Mouse (Mus musculus) liver, embryonic 13.5 days (tissue): ENCODE data around the gene Ccne1. TPM values are rescaled to one million over a fixed set of nuclear protein-coding genes. Genes with fewer than 3 reads are reported as not detected.
A peak's percentile ranks its signal among the peaks of the same experiment; 100 is the strongest.

Experiments used
- ATAC-seq: fragments of 200-750 bp; cut with Nextera tagmentation; 2 replicates; pipeline ENCODE4 v1.8.0; 2017; ENCODE audit warnings: low read depth, mild to moderate bottlenecking, moderate number of reproducible peaks, moderate library complexity
- DNase-seq: peaks from one replicate; pipeline ENCODE4 v3.0.0; 2022
- H3K27ac ChIP-seq: fragments of 300-500 bp; sonication (generic); 2 replicates; pipeline ENCODE4 v1.5.1; 2015; ENCODE audit warnings: moderate library complexity, mild to moderate bottlenecking, inconsistent platforms
- H3K27me3 ChIP-seq: fragments of 300-500 bp; sonication (generic); 2 replicates; pipeline ENCODE4 v1.6.1; 2015; ENCODE audit warnings: mild to moderate bottlenecking, inconsistent platforms
- H3K36me3 ChIP-seq: fragments of 300-500 bp; sonication (generic); 2 replicates; pipeline ENCODE4 v1.6.1; 2015; ENCODE audit warnings: mild to moderate bottlenecking, inconsistent platforms
- H3K4me1 ChIP-seq: fragments of 300-500 bp; sonication (generic); replicated peaks from 2 replicates; pipeline ENCODE4 v1.6.1; 2015; ENCODE audit warnings: inconsistent platforms
- H3K4me2 ChIP-seq: fragments of 300-500 bp; sonication (generic); 2 replicates; pipeline ENCODE4 v1.6.1; 2015; ENCODE audit warnings: inconsistent platforms, mild to moderate bottlenecking, moderate library complexity
- H3K4me3 ChIP-seq: fragments of 300-500 bp; sonication (generic); replicated peaks from 2 replicates; pipeline ENCODE4 v1.5.1; 2015; ENCODE audit warnings: mild to moderate bottlenecking, inconsistent platforms
- H3K9ac ChIP-seq: fragments of 300-500 bp; sonication (generic); 2 replicates; pipeline ENCODE4 v1.6.1; 2015; ENCODE audit warnings: mild to moderate bottlenecking, inconsistent platforms
- H3K9me3 ChIP-seq: fragments of 300-500 bp; sonication (generic); replicated peaks from 2 replicates; pipeline ENCODE4 v1.6.1; 2016; ENCODE audit warnings: inconsistent platforms
- WGBS: fragments of 180-500 bp; shearing (Covaris S2); methylation state at CpG from one replicate; pipeline ENCODE4 v1.1.7; 2015; ENCODE audit not compliant: insufficient replicate concordance; 5-methylcytosine and 5-hydroxymethylcytosine counted together
- polyA plus RNA-seq: library from polyadenylated mRNA; unstranded; fragments of >200 nt; fragmentation: Nextera tagmentation; extraction: Ambion mirVana; gene quantifications from 2 replicates; pipeline ENCODE4 v1.2.1, GENCODE M21; 2015

Gene Ccne1
- polyA plus RNA-seq: 127 and 132 TPM in 2 replicates

DNA sequence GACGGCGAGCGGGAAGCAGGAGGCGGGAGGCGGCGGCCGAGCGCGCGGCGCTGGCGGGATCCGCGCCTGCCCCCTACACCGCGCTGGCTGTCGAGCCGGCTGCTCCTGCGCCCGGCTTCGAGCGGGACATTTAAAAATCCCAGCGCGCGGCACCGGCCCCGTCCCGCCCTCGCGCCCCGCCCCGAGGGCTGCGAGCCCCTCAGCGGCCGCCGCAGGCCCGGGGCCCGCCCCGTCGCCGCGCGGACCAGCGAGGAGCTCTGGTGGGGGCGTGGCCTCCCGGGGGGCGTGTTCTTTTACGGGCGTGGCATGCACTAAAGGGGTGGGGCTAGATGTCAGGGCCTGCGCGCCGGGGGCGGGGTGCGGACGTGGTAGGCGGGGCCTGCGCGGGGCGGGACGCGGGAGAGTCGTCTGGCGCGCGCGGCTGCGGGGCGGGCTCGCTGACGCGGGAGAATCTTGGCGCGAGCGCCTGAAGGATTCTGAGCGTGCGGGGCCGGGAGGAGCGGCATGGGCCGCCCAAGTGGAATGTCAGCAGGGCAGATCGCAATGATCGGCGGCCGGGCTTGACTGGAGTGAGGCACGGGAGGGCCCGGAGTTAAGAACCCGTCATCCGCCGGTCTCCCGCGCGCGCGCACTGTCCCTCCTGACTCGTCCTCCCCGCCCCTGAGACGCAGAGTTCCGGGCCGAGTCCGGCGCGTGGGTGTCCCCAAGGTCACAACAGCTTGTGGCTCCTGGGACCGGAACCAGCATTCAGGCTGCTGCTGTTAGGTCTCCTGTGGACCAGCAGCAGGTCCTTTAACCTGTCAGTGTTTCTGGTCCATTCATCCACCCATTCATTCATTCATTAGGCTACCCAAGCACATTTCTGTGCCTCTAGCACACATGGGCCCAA, at the start of gene Ccne1:
Gene Ccne1, minus strand, starts transcription at position 164 of the 889 bp plus-strand sequence.
- Histone ChIP-seq H3K27me3 (no peaks in the 10 kb centered on the region), H3K9me3 (no peaks in the 10 kb centered on the region), H3K9ac (peak within 1 kb of the TSS; percentile 93), H3K4me3 (peak within 1 kb of the TSS; percentile 97), H3K4me2 (peak within 1 kb of the TSS; percentile 99), H3K36me3 (peaks cover 23% of the 10 kb centered on the region), H3K4me1 (peaks cover 63% of the 10 kb centered on the region), H3K27ac (peak within 1 kb of the TSS; percentile 96)
- ATAC-seq (peak; percentile 86), DNase-seq (peak; percentile 98)
- WGBS: under 1% methylated on average over 84 of the region's 102 CpGs

GRCm38 (mm10) chr7:38155829-38156228, 48.5 kb upstream of the Ccne1 start:
- Histone ChIP-seq H3K4me1 (no peaks in the 10 kb centered on the region), H3K27me3 (no peaks in the 10 kb centered on the region), H3K4me3 (no peak overlapping the region), H3K9ac (no peak overlapping the region), H3K4me2 (no peak overlapping the region), H3K9me3 (no peaks in the 10 kb centered on the region), H3K27ac (no peak overlapping the region), H3K36me3 (no peaks in the 10 kb centered on the region)
- WGBS: 39% methylated on average over 5 of the region's 5 CpGs
- ATAC-seq (no peak), DNase-seq (no peak)

GRCm38 (mm10) chr7:38152571-38152970, 45.2 kb upstream of the Ccne1 start:
- Histone ChIP-seq H3K4me2 (no peak overlapping the region), H3K27ac (no peak overlapping the region), H3K4me1 (no peaks in the 10 kb centered on the region), H3K9ac (no peak overlapping the region), H3K9me3 (no peaks in the 10 kb centered on the region), H3K4me3 (no peak overlapping the region), H3K27me3 (no peaks in the 10 kb centered on the region), H3K36me3 (no peaks in the 10 kb centered on the region)
- DNase-seq (no peak), ATAC-seq (no peak)
- WGBS: 54% methylated on average over 3 of the region's 3 CpGs

- no peaks in the 10 kb centered on the region for H3K36me3 ChIP-seq
- H3K9me3 ChIP-seq: no peaks in the 10 kb centered on the region
- H3K4me3 ChIP-seq: no peak overlapping the region
- no peak overlapping the region for H3K27ac ChIP-seq
- DNase-seq (no peak), ATAC-seq (no peak)
- H3K27me3 ChIP-seq: no peaks in the 10 kb centered on the region
- no peaks in the 10 kb centered on the region for H3K4me1 ChIP-seq
- H3K4me2 ChIP-seq: no peak overlapping the region
- WGBS: 60% methylated on average over 14 of the region's 14 CpGs
- H3K9ac ChIP-seq: no peak overlapping the region
Observed at GRCm38 (mm10) chr7:38151706-38152312, 44.5 kb upstream of the Ccne1 start.

GRCm38 (mm10) chr7:38147477-38147876, 40.1 kb upstream of the Ccne1 start:
- no peaks in the 10 kb centered on the region for H3K4me1 ChIP-seq
- H3K9me3 ChIP-seq: no peaks in the 10 kb centered on the region
- no peaks in the 10 kb centered on the region for H3K27me3 ChIP-seq
- no peak overlapping the region for H3K4me3 ChIP-seq
- DNase-seq (no peak), ATAC-seq (no peak)
- no peak overlapping the region for H3K9ac ChIP-seq
- no peak overlapping the region for H3K4me2 ChIP-seq
- no peak overlapping the region for H3K27ac ChIP-seq
- 66% methylated on average over 6 of the region's 6 CpGs for WGBS
- no peaks in the 10 kb centered on the region for H3K36me3 ChIP-seq

DNA sequence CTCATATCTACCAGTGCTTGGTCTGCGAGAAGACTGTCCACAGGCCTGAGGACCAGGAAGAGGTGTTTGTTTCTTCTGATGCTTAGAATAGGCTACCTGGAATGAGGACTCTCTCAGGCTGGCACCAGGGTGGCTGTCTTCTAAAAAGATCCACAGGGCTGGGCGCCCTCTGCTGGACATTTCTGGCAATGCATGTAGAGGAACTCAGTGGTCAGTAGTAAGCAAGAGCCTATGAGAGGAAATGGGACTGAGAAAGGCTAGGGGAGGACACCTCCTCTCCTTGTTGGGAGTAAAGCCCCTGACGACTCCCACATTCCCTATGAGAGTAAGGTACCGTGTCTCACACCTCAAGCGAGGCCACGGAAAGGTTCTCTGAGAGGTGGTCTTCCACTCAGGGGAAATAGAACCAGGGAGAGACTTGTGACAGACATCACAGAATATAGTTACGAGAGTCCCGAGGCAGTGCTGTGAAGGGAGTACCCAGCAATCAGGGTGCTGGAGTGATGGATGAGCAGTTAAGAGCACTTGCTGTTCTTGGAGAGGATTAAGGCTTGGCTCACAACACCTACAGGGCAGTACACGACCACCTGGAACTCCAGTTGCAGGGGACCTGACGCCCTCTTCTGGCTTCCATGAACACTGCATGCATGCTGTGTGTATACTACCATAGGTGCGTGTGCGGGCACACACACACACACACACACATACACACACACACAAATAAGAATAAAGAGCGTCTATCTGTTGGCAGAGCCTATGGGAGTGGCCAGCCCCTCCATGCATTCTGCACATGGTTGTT, 34.6 kb upstream of the Ccne1 start:
- Histone ChIP-seq H3K9ac (no peak overlapping the region), H3K27ac (no peak overlapping the region)
- ATAC-seq: peak; percentile 54; the same call in 1 of the 2 replicates

GRCm38 (mm10) chr7:38140324-38140723, 33.0 kb upstream of the Ccne1 start:
- DNase-seq: no peak
- Histone ChIP-seq H3K9ac (no peak overlapping the region), H3K27ac (no peak overlapping the region), H3K4me1 (no peaks in the 10 kb centered on the region), H3K4me3 (no peak overlapping the region), H3K4me2 (no peak overlapping the region), H3K27me3 (no peaks in the 10 kb centered on the region), H3K36me3 (no peaks in the 10 kb centered on the region), H3K9me3 (no peaks in the 10 kb centered on the region)
- no peak for ATAC-seq
- WGBS: 42% methylated on average over 9 of the region's 9 CpGs

More for the DNA sequence above, 34.6 kb upstream of the Ccne1 start:
- 52% methylated on average over 13 of the region's 13 CpGs for WGBS
- no peak overlapping the region for H3K4me2 ChIP-seq
- DNase-seq: peak; percentile 23
- H3K4me1 ChIP-seq: no peaks in the 10 kb centered on the region
- no peak overlapping the region for H3K4me3 ChIP-seq
- H3K27me3 ChIP-seq: no peaks in the 10 kb centered on the region
- H3K36me3 ChIP-seq: no peaks in the 10 kb centered on the region
- no peaks in the 10 kb centered on the region for H3K9me3 ChIP-seq

DNA sequence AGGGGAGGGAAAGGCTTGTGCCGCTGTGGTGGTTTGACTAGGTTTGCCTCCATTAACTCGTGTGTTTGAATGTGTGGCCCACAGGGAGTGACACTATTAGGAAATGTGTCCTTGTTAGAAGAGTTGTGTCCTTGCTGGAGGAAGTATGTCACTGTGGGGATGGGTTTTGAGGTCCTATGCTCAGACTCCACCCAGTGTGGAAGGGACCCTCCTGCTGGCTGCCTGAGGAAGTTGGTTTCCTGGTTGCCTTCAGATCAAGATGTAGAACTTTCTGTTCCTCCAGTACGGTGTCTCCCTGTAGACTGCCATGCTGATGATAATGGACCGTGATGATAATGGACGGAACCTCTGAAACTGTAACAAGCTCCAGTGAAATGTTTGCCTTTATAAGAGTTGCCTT, 27.1 kb upstream of the Ccne1 start:
- no peaks in the 10 kb centered on the region for H3K9me3 ChIP-seq
- no peak for ATAC-seq
- H3K36me3 ChIP-seq: no peaks in the 10 kb centered on the region
- H3K4me2 ChIP-seq: no peak overlapping the region
- 55% methylated on average over 5 of the region's 5 CpGs for WGBS
- no peak overlapping the region for H3K27ac ChIP-seq
- no peaks in the 10 kb centered on the region for H3K27me3 ChIP-seq
- H3K9ac ChIP-seq: no peak overlapping the region
- H3K4me3 ChIP-seq: no peak overlapping the region
- DNase-seq: no peak
- H3K4me1 ChIP-seq: no peaks in the 10 kb centered on the region

DNA sequence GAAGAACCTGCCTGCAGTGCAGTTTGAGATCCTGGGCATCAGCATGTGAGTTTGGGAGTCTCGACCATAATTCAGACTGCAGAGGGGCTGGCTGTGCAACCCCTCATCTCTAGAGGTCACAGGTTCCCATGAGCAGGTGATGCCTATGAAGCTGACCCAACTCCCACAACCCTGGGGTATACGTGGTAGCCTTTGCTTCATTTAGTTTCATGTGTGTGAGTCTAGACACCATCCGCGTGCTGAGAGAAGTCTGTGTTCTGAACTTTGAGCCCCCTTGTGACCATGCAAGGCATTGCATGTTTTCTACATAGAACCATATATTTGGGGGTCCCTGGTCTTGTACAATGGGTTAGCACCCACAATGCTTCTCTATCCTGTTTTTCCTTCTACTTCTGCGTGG, 23.9 kb upstream of the Ccne1 start:
- H3K4me2 ChIP-seq: no peak overlapping the region
- no peaks in the 10 kb centered on the region for H3K4me1 ChIP-seq
- no peaks in the 10 kb centered on the region for H3K36me3 ChIP-seq
- no peaks in the 10 kb centered on the region for H3K27me3 ChIP-seq
- ATAC-seq: 0 out of 2 replicates have a peak, but pooled peaks have one; percentile 39
- H3K27ac ChIP-seq: no peak overlapping the region
- H3K9ac ChIP-seq: no peak overlapping the region
- no peak for DNase-seq
- WGBS: 24% methylated on average over 5 of the region's 5 CpGs
- H3K4me3 ChIP-seq: no peak overlapping the region
- H3K9me3 ChIP-seq: no peaks in the 10 kb centered on the region

DNA sequence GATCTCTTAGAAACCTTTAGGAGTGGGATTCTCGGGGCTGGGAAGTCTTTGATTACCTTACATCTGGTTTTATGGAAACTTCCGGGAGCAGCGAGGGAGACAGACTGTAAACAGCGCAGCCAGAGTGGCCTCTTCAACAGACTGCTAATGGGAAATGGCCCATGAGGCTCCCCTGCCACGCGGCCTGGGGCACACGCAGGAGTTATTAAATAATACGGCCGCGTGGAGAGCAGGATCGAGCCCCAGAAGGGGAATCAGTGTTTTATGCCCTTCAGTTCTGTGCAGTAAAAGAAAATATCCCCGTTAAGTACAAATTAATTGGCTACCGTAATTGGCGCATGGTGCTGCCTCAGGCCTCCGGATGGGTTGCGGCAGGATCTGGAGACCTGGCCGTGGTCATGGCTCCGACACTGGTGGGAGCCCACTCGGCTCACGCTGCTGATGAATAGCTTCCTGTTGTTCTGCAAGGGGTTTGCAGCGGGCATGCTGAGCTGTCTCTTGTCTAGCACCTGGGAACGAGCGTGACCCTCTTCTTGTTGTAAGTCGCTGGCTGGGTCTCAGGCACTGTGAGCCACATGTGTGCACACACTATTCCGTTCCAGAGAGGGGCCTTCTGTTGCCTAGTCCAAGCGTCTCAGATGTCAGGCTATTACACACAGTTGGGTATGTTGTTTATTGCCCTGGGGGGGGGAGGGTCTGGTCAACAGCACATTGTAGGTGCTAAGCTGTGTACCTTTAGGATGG, 22.8 kb upstream of the Ccne1 start:
- H3K9me3 ChIP-seq: no peaks in the 10 kb centered on the region
- no peaks in the 10 kb centered on the region for H3K36me3 ChIP-seq
- no peak overlapping the region for H3K27ac ChIP-seq
- H3K4me1 ChIP-seq: no peaks in the 10 kb centered on the region
- ATAC-seq (no peak), DNase-seq (no peak)
- H3K27me3 ChIP-seq: no peaks in the 10 kb centered on the region
- H3K4me3 ChIP-seq: no peak overlapping the region
- no peak overlapping the region for H3K4me2 ChIP-seq
- 78% methylated on average over 26 of the region's 26 CpGs for WGBS
- no peak overlapping the region for H3K9ac ChIP-seq

- WGBS: 76% methylated on average over 6 of the region's 6 CpGs
- no peak for ATAC-seq
Observed at GRCm38 (mm10) chr7:38129491-38129890, 22.2 kb upstream of the Ccne1 start.

More at GRCm38 (mm10) chr7:38129491-38129890, 22.2 kb upstream of the Ccne1 start:
- Histone ChIP-seq H3K36me3 (no peaks in the 10 kb centered on the region), H3K4me2 (no peak overlapping the region), H3K9me3 (no peaks in the 10 kb centered on the region), H3K4me1 (no peaks in the 10 kb centered on the region), H3K9ac (no peak overlapping the region), H3K27ac (no peak overlapping the region), H3K27me3 (no peaks in the 10 kb centered on the region), H3K4me3 (no peak overlapping the region)
- no peak for DNase-seq
